Mouse (Mus musculus) heart, embryonic 14.5 days (tissue): ENCODE data around the gene Prpsap1. TPM values are rescaled to one million over a fixed set of nuclear protein-coding genes. Genes with fewer than 3 reads are reported as not detected.

Experiments used
- ATAC-seq: fragments of 200-750 bp; cut with Nextera tagmentation; 2 replicates; pipeline ENCODE4 v1.8.0; 2017; ENCODE audit warnings: low read depth, moderate TSS enrichment; ENCODE audit not compliant: insufficient number of reproducible peaks, insufficient read depth, low FRiP score
- H3K27ac ChIP-seq, 2 experiments: fragments of 200-500 bp in 1 of 2; fragments of 300-500 bp in 1 of 2; sonication (generic) in 1 of 2; replicated peaks in 1 of 2; 2 replicates each; pipeline ENCODE4 v1.5.1; 2012 to 2014; ENCODE audit warnings: low read depth in 2 of 2, low read length in 2 of 2, control low read depth in 1 of 2, mild to moderate bottlenecking in 1 of 2, mixed read lengths in 1 of 2; ENCODE audit not compliant: control insufficient read depth in 1 of 2, insufficient read depth in 1 of 2
- H3K27me3 ChIP-seq: fragments of 300-500 bp; sonication (generic); 2 replicates; pipeline ENCODE4 v1.6.1; 2014; ENCODE audit warnings: mild to moderate bottlenecking, low read length, control low read depth; ENCODE audit not compliant: control insufficient read depth, insufficient read depth
- H3K36me3 ChIP-seq: fragments of 300-500 bp; sonication (generic); 2 replicates; pipeline ENCODE4 v1.6.1; 2014; ENCODE audit warnings: mild to moderate bottlenecking, control low read depth, low read length, mixed read lengths; ENCODE audit not compliant: control insufficient read depth, insufficient read depth
- H3K4me1 ChIP-seq, 2 experiments: fragments of 200-500 bp in 1 of 2; fragments of 300-500 bp in 1 of 2; sonication (generic) in 1 of 2; 2 replicates each; pipeline ENCODE4 v1.6.1; 2012 to 2014; ENCODE audit warnings: low read length in 2 of 2, control low read depth in 1 of 2, mixed read lengths in 1 of 2; ENCODE audit not compliant: control insufficient read depth in 2 of 2, insufficient read depth in 2 of 2
- H3K4me2 ChIP-seq: fragments of 300-500 bp; sonication (generic); 2 replicates; pipeline ENCODE4 v1.6.1; 2014; ENCODE audit warnings: mild to moderate bottlenecking, low read length
- H3K4me3 ChIP-seq, 2 experiments: fragments of 200-500 bp in 1 of 2; fragments of 300-500 bp in 1 of 2; sonication (generic) in 1 of 2; 2 replicates each; pipeline ENCODE4 v1.5.1; 2012 to 2014; ENCODE audit warnings: low read length in 2 of 2, mild to moderate bottlenecking in 2 of 2, control low read depth in 1 of 2, low read depth in 1 of 2, moderate library complexity in 1 of 2; ENCODE audit not compliant: control insufficient read depth in 1 of 2, insufficient read depth in 1 of 2
- H3K9ac ChIP-seq: fragments of 300-500 bp; sonication (generic); 2 replicates; pipeline ENCODE4 v1.6.1; 2014; ENCODE audit warnings: mild to moderate bottlenecking, low read length
- H3K9me3 ChIP-seq: fragments of 300-500 bp; sonication (generic); 2 replicates; pipeline ENCODE4 v1.6.1; 2016; ENCODE audit warnings: low read length, control low read depth; ENCODE audit not compliant: control insufficient read depth
- WGBS: fragments of 180-500 bp; shearing (Covaris S2); extraction: QIAGEN DNeasy Blood & Tissue Kit; methylation state at CpG from one replicate; pipeline ENCODE4 v1.1.7; 2014; 5-methylcytosine and 5-hydroxymethylcytosine counted together
- polyA plus RNA-seq: library from polyadenylated mRNA; unstranded; fragments of >200 nt; fragmentation: Nextera tagmentation; extraction: Ambion mirVana; gene quantifications from 2 replicates; pipeline ENCODE4 v1.2.1, GENCODE M21; 2014

Gene Prpsap1
- polyA plus RNA-seq, 1 experiment from 2014 or later: 93.4 TPM

- peak overlapping the region; percentile 76 for H3K4me2 ChIP-seq
- H3K36me3 ChIP-seq: peaks cover 35% of the 10 kb centered on the region
- 22% methylated on average over 5 of the region's 5 CpGs for whole genome bisulfite sequencing
- H3K4me3 ChIP-seq: peak overlapping the region in 1 of 2 experiments; percentile 9; a peak in 1 of 4 replicates
- no peaks in the 10 kb centered on the region for H3K9me3 ChIP-seq
- no peaks in the 10 kb centered on the region for H3K27me3 ChIP-seq
- H3K27ac ChIP-seq: peak overlapping the region; percentile 42 to 72
- peak overlapping the region; percentile 93 for H3K9ac ChIP-seq
- no peak for ATAC-seq
- peaks cover 29 to 43% of the 10 kb centered on the region in 2 experiments for H3K4me1 ChIP-seq
Measured at GRCm38 (mm10) chr11:116435992-116436724, 57.8 kb downstream of the Prpsap1 start.

DNA sequence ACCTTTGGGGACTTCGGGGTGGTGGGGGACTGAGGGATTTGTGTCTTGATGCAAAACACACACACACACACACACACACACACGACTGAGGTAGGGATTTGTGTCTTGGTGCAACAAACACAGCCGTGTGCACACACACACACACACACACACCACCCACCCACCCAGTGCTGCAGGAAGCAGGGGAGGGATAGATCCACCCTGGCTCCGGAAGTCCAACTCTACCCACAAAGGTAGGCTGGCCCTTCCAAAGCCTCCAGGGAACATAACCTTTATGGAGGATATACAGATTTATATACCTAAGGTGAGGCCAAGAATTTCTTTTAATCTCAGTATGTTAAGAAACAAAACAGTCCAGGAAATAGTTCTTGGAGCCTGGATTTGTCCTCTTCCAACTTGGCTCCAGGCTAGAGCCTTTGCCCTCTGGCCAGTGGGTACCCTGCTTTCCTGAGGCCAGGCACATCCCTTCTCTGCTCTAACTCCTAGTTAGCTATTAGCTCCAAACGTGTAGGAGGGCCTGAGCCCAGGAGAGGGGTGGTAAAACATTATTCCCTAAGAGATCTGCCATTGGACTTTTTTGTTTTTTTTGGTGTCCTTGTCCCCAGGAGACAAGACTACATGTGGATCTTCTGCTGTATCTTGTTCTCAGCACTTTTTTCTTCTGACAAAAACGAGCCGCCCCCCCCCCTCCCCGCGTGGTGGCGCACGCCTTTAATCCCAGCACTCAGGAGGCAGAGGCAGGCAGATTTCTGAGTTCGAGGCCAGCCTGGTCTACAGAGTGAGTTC lies 58.8 kb downstream of the Prpsap1 start:
- Histone ChIP-seq H3K27ac (peak overlapping the region; percentile 74 to 92), H3K9me3 (no peaks in the 10 kb centered on the region), H3K4me3 (peak overlapping the region; percentile 90 to 96), H3K4me2 (peak overlapping the region; percentile 76), H3K4me1 (peaks cover 27 to 43% of the 10 kb centered on the region in 2 experiments), H3K9ac (peak overlapping the region; percentile 93), H3K36me3 (peaks cover 35% of the 10 kb centered on the region), H3K27me3 (no peaks in the 10 kb centered on the region)
- no peak for ATAC-seq
- whole genome bisulfite sequencing: 49% methylated on average over 12 of the region's 12 CpGs

GRCm38 (mm10) chr11:116434287-116434966 lies 59.6 kb downstream of the Prpsap1 start:
- Histone ChIP-seq H3K4me3 (peak overlapping the region; percentile 90 to 96), H3K9ac (peak overlapping the region; percentile 93), H3K27ac (peak overlapping the region; percentile 74 to 92), H3K36me3 (peaks cover 29% of the 10 kb centered on the region), H3K4me1 (peaks cover 24 to 40% of the 10 kb centered on the region in 2 experiments), H3K9me3 (no peaks in the 10 kb centered on the region), H3K27me3 (no peaks in the 10 kb centered on the region), H3K4me2 (peak overlapping the region; percentile 76)
- peak; percentile 22 for ATAC-seq
- WGBS: under 1% methylated on average over 30 of the region's 67 CpGs

DNA sequence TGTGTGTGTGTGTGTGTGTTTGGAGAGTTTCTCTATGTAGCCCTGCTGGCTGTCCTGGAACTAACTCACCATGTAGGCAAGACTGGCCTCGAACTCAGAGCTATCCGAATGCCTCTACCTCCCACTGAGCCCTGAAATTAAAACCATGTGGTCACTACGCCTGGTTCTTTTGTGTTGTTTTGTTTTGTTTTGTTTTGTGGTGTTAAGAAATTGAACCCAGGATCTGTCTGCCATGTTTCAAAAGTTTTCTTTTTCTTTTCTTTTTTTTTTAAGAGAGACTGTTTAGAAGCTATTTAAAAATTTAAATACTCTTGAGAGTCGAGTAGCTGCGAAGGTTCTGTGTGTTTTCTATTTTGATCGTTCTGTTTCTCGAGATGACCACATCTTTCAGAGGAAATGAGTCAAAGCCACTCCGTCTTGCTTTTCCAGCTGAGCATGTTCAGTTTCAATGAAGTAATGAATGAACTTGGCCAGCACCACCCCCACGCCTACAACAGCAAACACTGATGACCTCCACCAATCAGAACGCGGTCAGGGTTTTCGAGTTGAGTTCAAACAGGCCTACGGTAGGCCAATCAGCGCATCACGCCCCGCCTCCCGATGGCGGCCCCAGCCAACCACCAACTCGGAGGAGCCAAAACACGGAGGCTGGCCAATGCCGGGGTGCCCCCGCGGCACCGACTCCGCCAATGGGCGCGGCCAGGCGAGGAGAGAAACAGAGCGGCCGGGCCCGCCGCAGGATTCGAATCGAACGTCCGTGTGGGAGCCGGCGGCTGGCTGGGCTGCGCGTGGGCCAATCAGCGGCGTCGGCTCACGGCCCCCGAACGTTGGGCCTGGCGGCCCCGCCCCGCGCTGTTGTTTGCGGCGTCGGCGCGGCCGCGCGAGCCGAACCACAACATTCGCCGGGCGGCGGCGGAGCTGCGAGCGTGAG lies 60.4 kb downstream of the Prpsap1 start, which contains the start of gene Ubald2:
Gene Ubald2 (plus strand): TSS at position 739 of the 931 bp plus-strand sequence.
- ATAC-seq: peak; percentile 95
- H3K27me3 ChIP-seq: no peaks in the 10 kb centered on the region
- peak within 1 kb of the TSS; percentile 76 for H3K4me2 ChIP-seq
- peaks cover 23% of the 10 kb centered on the region for H3K36me3 ChIP-seq
- no peaks in the 10 kb centered on the region for H3K9me3 ChIP-seq
- H3K9ac ChIP-seq: peak within 1 kb of the TSS; percentile 93
- peak within 1 kb of the TSS; percentile 90 to 96 for H3K4me3 ChIP-seq
- peaks cover 29 to 43% of the 10 kb centered on the region in 2 experiments for H3K4me1 ChIP-seq
- 1% methylated on average over 66 of the region's 66 CpGs for WGBS
- peak within 1 kb of the TSS; percentile 74 to 92 for H3K27ac ChIP-seq

DNA sequence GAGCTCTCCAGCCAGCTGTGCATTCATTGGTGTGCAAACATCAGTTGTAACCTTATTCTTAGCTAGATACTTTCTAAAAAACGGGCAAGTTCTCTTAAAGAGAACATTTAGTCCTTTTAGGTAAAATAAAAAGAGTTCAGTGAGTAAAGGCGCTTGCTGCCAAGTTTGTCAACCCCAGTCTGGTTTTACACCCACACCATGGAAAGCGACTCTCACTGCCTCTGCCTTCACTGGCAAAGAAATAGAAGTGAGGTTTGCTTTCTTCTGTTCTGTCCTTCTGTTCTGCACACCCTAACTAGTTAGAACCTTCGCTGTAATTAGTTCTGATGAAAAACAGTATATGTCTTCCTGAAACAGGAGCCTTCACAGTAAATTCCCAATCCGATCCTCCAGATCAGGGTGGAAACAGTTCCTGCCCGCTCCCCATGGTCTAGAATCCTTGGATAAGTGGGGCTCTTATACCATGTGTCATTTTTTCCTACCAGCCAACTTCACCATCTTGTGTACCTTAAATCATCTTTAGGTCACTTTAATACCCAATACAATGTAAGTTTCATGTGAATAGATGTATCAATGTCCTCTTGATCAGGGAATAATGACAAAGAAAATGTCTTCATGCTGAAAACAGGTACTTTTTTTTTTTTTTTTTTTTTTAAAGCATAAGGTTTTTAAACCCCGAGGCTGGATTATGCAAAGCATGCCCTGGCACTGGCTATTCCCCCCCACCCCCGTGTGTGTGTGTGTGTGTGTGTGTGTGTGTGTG lies 61.2 kb downstream of the Prpsap1 start:
- ATAC-seq: no peak
- Histone ChIP-seq H3K9ac (no peak overlapping the region), H3K9me3 (no peaks in the 10 kb centered on the region), H3K4me3 (no peak overlapping the region), H3K36me3 (peaks cover 22% of the 10 kb centered on the region), H3K4me2 (peak overlapping the region; percentile 76), H3K27me3 (no peaks in the 10 kb centered on the region), H3K27ac (peak overlapping the region in 1 of 2 experiments; percentile 52; a peak in 1 of 4 replicates), H3K4me1 (peaks cover 29 to 43% of the 10 kb centered on the region in 2 experiments)
- WGBS: 57% methylated on average over 8 of the region's 8 CpGs

DNA sequence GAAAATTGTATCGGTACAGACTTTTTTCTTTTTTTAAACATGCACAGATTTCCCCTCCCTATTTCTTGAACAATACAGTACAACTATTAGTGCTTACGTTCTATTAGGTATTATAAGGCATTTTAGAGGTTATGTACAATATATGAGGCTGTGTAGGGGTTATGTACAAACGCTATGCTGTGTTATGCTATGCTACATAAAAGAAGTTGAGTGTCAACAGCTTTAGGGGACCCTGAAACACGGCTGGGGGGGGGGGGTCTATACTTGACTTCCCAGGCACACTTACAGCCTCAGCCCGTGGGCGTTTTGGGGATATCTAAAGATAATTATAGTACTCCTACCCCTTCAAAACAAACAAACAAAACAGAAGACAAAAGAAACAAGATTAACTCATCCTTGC lies 61.9 kb downstream of the Prpsap1 start:
- H3K9ac ChIP-seq: no peak overlapping the region
- H3K27ac ChIP-seq: no peak overlapping the region
- WGBS: 56% methylated on average over 6 of the region's 6 CpGs

More for the DNA sequence above, 61.9 kb downstream of the Prpsap1 start:
- Histone ChIP-seq H3K27me3 (no peaks in the 10 kb centered on the region), H3K9me3 (no peaks in the 10 kb centered on the region), H3K36me3 (peaks cover 16% of the 10 kb centered on the region), H3K4me1 (peaks cover 24 to 37% of the 10 kb centered on the region in 2 experiments), H3K4me2 (no peak overlapping the region), H3K4me3 (no peak overlapping the region)
- ATAC-seq: no peak
